Mouse (Mus musculus): ENCODE measurements around the gene Ramp2.

The Ramp2 gene

DNA sequence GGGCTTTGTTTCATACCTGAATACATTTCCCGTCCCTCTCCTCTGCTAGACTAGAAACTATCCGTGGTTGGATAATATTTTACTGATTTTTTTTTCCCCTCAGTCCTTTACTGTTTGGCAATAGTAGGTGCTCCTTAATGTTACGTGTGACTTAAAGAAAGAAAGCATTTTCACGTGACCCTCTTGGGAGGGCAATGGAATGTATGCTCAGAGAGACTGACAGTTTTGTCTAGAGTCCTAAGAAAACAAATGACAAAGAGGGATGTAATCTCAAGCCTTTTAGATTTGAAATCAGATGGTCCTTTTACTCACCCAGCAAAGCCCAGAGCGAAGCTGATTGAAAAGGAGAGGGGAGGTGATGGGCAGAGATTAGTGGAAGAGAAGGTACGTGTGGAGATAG, 20.1 kb downstream of the Ramp2 start:
- no peak for ATAC-seq (ENCODE audit: low TSS enrichment)

DNA sequence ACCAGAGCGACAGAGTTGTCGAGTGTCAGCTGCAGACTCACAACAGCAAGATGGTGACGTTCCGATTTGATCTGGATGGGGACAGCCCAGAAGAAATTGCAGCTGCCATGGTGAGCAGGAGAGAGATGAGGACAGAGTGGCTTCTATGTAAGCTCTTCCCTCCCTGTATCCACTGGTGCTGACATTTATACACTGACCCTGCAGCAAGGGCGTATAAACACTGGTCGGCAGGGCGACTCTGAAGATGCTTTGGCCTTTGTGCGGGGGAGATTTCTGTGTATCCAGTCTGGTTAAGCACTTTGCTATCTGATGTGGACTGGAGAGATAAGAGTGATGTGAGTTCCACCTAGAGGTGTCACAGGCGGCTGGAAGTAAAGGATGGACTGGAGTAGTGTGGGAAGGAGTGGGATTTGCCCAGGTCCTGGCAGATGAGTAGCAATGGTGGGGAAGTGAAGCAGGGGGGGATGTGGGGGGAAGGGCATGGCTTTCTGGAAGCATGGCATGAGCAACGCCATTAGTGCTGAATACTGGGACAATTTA, 23.8 kb downstream of the Ramp2 start:
- ATAC-seq (ENCODE audit: low TSS enrichment), result no peak

DNA sequence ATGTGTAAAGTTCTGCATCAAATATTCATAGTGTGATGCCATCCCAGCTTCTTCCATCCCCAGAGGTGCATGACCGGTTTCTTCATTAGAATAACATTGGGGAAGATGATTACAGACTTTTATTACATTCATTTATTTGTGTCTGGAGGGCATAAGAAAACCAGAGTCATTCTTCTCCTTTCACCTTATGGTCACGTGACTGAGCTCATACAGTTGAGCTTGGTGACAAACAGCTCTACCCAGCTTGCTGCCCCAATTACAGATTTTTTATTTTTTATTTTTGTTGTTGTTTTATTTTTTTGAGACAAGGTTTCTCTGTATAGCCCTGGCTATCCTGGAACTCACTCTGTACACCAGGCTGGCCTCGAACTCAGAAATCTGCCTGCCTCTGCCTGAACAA, 26.6 kb downstream of the Ramp2 start:
- ATAC-seq (ENCODE audit: low TSS enrichment), result no peak

DNA sequence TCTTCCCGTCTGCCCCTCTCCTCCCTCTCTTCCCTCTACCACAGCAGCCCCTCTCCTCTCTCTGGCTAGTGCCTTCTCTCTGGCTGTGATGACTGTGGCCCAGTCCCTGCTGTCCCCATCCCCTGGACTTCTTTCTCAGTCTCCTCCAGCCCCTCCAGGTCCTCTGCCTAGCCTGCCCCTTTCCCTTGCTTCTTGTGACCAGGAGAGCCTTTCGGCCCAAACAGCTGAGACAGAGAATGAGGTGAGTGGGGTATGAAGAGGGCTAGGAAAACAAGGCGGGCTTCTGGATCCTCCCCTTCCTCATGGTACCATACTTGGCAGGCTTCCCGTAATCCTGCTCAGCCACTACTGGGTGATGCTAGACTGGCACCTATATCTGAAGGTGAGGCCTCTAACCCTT, 29.5 kb downstream of the Ramp2 start:
- ATAC-seq (ENCODE audit: low TSS enrichment), result no peak

DNA sequence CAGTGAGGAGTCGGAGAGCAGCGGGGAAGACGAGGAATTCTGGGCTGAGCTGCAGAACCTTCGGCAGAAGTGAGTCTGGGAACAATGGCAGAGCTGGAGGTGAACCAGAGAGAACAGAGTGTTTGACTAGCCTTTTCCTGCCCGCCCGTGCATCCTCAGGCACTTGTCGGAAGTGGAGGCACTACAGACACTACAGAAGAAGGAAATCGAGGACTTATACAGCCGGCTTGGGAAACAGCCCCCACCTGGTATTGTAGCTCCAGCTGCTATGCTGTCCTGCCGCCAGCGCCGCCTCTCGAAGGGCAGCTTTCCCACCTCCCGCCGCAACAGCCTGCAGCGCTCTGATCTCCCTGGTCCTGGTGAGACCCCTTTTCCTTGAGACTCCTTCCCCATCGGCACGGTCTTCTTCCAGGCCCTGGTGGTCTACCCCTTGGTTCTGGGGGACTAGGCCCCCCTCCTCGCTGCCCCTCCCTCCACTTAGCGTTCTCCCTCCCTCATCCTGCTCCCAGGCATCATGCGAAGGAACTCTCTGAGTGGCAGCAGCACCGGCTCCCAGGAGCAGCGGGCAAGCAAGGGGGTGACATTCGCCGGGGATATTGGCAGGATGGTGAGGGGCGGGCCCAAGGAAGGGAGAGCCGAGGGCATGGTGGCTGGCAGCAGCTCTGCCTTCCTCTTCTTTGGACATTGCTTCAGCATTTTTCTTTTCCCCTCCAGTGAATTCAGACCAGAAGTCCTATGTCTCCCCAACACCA, 30.7 kb downstream of the Ramp2 start:
- ATAC-seq (ENCODE audit: low TSS enrichment), result no peak

DNA sequence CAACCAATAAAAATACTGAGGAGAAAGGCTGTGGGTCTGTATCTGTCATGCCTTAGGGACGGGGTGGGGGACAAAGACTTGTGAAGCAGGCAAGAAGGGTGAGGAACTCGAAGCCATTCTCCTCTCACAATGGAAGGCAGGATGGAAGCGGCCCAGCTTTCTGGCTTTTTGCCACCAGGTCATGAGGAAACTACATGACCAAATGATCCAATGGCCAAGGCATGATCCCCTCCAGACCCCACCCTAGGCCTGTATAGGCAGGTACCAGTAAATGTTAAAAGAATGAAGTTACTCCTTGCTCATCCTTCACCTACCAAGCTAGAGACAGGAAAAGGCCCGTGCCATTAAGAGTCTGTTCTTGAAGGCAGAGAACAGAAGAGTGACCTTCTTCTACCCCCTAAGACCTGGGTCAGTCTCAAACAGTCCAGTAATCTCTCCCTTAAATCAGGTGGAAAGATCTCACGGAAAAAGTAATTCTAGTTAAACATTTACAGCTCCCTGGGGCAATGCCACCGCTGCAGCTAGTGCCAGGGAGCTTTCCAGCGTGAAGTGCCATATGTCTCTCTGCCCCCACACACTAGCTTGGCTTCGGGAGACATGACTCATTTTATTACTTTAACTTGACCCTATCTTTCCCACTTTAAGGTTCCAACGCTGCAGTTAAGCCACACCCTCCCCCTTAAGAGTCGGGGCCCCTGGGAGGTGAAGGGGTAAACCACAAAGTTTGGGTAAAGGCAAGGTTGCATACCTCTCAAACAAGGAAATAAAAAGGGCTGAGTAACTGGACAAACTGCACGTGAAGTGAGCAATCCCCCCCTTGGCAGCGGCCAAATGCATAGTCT, 31.8 kb downstream of the Ramp2 start:
- no peak for ATAC-seq (ENCODE audit: low TSS enrichment)

DNA sequence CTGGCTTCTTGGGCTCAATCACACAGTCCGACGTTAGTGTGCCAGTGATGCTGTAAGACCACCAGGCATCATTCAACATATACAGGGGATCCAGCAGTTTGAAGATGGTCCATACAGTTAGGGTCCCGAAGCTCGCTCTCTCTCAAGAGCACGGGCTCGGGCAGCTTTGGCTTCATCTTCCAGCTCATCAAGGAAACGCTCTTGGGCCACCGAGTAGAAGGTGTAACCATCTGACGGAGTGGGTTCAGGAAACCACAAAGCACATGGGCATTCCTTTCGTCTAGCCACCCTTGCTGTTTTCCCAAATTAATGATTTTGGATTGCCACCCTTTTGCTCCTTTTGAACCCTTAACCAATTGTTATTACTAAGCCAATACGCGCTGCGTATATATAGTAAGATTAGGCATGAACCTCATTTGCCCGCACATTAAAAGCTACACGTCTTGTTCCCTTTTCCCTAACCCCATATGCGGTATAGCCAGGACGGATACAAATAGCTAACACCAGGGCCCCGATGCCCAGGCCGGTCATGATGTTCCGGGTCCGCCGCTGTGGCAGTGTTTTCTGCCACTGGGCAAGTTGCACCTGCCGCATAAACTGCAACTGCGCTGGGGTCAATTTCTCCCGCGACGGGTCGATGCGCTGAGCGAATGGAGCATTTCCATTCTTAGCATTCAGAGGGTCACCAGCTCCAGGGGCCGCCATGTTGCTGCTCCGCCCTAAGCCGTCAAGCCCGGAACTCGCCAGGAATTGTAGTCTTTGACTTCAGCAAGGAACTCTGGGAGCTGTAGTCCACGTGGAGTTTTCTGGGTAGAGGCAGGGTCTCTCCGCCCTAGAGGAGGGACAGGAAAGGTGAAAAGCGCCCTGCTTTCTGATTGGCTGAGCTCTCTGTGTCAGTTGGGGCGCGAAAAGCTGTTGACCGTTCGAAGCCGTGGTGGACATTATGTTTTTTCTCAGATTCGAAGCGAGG, 32.7 kb downstream of the Ramp2 start, which contains the start of the genes Cntd1 and Coa3:
Gene Cntd1 (plus strand): TSS at position 790 of the 970 bp plus-strand sequence.
Gene Coa3 (minus strand): TSS at position 892 of the 970 bp plus-strand sequence.
- peak; percentile 99 for ATAC-seq (ENCODE audit: low TSS enrichment)

DNA sequence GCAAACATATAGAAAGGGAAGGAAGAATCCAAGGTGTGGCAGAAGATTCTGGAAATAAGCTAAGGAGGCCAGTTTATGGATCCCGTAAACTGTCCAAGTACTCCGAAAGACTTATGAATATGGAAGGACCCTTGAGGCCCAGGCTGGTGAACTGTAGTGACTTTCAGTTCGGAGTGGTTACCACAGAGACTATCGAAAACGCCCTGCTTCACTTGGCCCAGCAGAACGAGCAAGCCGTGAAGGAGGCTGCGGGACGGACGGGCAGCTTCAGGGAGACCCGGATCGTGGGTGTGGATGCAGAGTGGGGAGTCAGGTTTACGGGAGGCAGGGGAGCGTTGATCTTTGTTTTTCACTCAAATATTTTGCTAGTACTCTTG, 33.4 kb downstream of the Ramp2 start:
- peak; percentile 5; the same call in 1 of the 2 replicates for ATAC-seq (ENCODE audit: low TSS enrichment)

DNA sequence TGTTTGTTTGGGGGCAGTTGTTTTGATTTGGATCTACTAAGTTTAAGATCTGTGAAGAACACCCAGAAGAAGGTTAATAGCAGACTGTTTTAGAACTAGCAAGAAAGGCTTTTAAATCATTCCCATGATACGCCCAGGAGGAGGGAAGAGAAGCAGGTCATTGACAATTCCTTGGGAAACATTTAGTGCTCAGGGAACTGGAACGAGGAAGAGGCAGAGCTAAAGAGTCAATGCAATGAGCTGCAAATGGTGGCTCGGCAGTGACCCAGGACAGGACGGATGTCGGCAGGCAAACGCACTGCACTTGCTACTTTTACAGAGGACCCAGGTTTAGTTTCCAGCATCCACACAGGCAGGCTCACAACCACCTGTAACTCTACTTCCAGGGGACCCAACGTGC, 35.0 kb downstream of the Ramp2 start:
- ATAC-seq (ENCODE audit: low TSS enrichment), result no peak

DNA sequence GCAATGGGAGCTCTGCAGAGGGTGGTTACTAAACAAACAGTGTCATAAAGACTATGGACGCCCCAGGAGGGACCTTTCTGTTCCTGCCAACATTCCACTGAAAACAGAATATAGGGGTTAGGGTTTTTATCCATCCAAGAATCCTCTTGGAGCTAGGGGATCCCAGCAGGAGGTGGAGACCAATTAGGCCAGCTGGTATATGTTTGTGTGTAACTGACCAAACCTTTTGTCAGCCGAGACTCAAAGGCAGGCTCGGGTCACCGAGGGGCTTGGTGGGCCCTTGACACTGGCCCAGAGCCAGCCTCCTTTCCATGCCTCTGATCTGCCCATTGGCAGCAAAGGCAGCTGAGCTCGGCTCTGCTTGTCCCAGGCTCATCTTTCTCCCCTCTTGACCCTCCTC, 37.1 kb downstream of the Ramp2 start:
- ATAC-seq (ENCODE audit: low TSS enrichment), result no peak

DNA sequence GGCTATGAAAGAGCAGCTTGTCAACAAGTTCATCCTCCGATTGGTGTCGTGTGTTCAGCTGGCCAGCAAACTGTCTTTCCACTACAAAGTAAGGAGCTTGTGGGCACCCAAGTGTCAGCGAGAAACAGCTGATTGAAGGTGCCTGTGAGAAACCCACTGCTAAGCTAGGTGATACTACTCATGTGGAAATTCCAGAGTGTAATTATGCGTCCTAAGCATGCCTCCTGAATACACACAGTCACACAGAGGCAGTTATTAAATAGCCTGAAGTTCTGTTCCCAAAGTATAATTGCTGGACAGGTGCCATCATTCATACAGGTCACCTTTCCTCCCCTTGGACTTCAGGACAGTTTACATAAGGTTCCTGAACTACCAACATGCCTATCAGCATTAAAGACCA, 38.0 kb downstream of the Ramp2 start:
- ATAC-seq (ENCODE audit: low TSS enrichment), result no peak

DNA sequence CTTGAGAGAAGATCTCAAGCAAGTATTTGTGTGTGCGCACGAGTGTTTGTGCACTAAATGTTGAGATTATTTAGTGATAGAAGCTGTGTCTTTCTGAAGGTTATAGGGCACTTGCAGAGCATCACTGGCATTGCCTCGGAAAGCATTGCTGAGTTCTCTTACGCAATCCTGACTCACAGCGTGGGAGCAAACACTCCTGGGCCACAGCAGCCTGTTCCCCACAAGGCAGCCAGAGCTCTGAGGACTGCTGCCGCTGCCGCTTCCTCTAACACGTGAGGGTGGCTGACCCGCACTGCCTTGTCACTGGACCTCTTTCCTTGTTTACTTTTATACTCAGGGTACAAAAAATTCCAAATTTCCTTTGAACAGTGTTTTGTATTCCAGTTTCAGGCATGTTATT, 41.5 kb downstream of the Ramp2 start:
- no peak for ATAC-seq (ENCODE audit: low TSS enrichment)

DNA sequence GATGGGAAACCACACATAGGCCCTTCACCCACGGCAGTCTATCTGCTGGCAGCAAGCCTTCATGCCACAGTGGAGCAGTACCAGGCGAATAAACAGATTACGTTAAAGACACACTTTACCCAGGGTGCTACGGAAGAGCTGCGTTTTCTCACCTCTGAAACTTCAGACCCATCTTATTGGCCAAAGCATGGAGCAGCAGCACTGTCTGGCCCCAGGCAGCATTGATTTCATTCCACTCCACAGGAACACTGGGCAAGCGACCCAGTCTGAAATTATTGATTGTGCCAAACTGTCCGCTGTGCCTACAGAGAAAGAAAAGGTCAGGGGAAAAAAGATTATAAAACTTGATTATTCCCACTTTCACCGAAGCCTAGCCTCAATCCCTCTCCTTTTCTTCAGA, 45.4 kb downstream of the Ramp2 start:
- ATAC-seq (ENCODE audit: low TSS enrichment), result no peak

DNA sequence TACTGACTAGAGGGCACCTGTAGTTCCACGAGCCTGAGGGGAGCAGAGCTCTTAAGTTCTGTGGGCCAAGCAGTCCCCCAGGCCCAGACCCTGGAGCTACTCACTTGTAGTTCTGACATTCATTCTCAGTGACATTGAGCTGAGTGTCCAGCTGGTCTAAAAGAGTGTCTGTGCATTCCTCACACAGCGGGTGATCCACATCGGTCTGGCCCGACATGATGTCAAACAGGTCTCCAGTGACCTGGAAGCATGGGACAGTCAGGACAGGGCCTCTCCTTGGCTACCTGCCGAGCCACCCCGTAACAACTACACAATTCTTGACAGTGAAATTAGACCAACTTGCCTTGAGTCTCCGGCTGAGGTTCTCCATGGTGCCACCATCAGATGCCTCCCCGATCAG, 49.4 kb downstream of the Ramp2 start:
- ATAC-seq (ENCODE audit: low TSS enrichment), result no peak

DNA sequence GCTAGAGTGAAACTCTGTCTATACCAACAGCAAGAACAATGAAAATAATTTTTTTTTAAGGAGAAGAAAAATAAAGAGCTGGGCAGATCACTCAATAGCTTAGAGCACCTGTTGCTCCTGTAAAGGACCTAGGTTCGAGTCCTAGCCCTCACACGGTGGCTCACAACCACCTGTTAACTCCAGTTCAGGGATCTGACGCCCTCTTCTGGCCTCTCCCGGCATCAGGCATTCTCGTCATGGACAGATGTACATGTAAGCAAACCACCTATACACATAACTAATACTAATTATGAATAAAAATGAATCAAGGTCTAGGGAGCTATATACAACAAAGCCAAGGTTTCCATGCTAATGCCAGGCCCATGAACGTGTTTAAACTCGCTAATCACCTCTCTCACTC, 55.1 kb downstream of the Ramp2 start:
- ATAC-seq (ENCODE audit: low TSS enrichment), result no peak

DNA sequence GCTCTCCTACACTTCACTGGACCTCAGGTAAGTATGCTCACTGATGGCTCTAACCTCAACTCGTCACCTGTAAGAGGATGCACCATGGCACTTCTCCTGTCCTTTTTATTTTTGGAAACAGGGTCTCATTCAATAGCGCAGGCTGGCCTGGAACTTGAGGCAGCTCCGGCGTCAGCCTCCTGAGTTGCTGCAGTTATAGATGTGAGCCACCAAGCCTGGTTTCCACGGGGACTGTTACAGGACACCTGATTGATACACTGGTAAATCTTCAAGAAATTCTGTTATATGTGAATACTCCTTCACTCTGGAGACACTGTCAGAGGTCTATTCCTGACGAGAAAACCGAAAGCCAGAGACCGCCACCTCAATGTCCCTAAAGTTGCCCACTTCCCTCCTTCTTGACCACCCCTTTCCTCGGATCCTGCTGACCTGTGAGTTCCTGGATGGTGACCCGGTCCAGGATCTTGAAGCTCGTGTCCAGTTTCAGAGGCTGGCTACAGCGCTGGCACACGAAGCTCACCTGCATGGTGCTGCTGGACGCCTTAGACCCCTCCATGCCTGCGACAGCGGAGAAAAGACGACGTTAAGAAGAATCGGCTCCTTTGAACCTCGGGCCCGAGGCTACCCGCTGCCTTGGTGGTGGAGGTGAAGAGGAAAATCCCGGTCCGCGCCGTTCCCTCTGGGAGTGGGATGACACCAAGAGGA, 55.6 kb downstream of the Ramp2 start:
- no peak for ATAC-seq (ENCODE audit: low TSS enrichment)

DNA sequence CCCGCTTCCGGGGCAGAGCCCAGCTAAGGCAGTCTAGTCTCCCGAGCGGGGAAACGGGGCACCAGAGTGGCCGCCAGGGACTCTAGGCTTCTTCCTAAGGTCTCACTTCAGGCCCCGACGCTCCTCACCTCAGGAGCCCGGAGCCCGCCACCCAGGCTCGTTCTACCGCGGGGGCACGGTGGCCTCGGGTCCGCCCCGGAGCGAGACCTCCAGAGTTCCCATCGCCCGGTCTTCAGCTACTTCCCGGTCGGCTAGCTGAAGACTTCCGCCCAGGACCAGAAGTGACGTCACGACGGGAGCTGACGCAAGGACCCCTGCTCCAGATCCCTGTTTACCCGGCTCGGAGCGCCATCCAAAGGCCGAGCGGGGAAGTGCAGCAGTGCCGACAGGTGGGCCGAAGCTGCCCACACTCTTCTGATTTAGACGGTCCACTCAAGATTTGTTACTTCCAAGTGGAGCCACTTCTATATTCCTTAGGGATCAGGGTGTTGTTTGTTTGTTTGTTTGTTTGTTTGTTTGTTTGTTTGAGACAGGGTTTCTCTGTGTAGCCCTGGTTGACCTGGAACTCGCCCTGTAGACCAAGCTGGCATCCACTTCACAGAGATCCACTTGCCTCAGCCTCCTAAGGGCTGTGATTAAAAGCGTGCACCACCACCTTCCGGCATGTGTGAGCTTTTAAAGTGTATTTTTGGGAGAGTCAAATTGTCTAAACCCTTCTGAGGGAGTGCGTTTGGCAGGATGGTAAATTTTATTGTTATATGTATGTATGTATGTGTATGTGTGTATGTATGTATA, 56.4 kb downstream of the Ramp2 start, which contains the start of gene Becn1:
Gene Becn1 (minus strand): TSS at position 283 of the 795 bp plus-strand sequence.
- peak; percentile 99 for ATAC-seq (ENCODE audit: low TSS enrichment)

DNA sequence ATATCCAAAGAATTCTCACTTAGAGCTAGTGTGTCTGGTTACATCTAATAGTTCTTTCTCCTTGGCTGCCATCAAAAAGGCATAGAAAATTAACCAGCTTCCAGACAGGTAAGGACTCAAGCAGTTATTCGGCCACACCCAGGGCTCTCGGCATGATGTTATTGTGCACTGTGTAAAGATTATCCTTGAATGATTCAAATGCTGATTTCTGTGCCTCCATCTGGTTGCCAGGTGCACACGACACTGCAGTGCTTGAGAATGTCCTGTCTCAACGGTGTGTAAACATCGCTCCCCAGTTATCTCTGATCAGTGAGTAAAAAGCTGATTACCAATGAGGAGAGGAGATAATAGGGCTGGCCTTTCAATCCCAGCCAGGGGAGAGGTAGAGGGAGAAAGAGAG, 61.9 kb downstream of the Ramp2 start:
- no peak for ATAC-seq (ENCODE audit: low TSS enrichment)
